Mouse (Mus musculus) testis, adult 2 months (tissue): ENCODE measurements at regions not wholly inside any gene's neighbourhood (a gene's known extent, or its start where the extent isn't known, plus 50 kb on each side); places are given as distances from the start of the nearest gene placed in this dataset.

Source experiments
- CTCF ChIP-seq: fragments of 200-500 bp; IDR thresholded peaks from 2 replicates; pipeline ENCODE4 v1.5.1; 2012; ENCODE audit warnings: low read depth, mild to moderate bottlenecking, inconsistent platforms, low read length, moderate library complexity; ENCODE audit not compliant: control insufficient read depth, insufficient read depth, insufficient replicate concordance
- POLR2A ChIP-seq: fragments of 200-500 bp; IDR thresholded peaks from 2 replicates; pipeline ENCODE4 v1.6.1; 2012; ENCODE audit warnings: low read depth, mild to moderate bottlenecking, inconsistent platforms, low read length, moderate library complexity; ENCODE audit not compliant: control insufficient read depth

- TF ChIP-seq POLR2A: no peak
- no peak for TF ChIP-seq CTCF
Observed at GRCm38 (mm10) chr15:36412016-36412415, 595.6 kb downstream of the Zfp706 start.
